Mouse (Mus musculus): ENCODE results near the gene Gpr3.

GRCm38 (mm10) chr4:133203591-133203990, 8.7 kb downstream of the Gpr3 start:
- TF ChIP-seq POLR2A (IDR thresholded peaks at IDR 0.05; ENCODE audit: low read depth, low read length) = no peak
- TF ChIP-seq CTCF (IDR thresholded peaks at IDR 0.05; ENCODE audit: borderline replicate concordance, insufficient read depth, low read length) = no peak

All from embryonic fibroblast, embryonic 13.5 days (primary cell).